Mouse (Mus musculus): Measurements from ENCODE around the gene Aspdh.

Aspdh gene

GRCm38 (mm10) chr7:44453256-44453655 lies 11.9 kb upstream of the Aspdh start:
- no peak for DNase-seq

GRCm38 (mm10) chr7:44456302-44456701 lies 8.9 kb upstream of the Aspdh start:
- DNase-seq, result no peak

- no peak for DNase-seq
Measured at GRCm38 (mm10) chr7:44460067-44460466, 5.1 kb upstream of the Aspdh start.

- DNase-seq, result no peak
Measured at GRCm38 (mm10) chr7:44460767-44461502, 4.3 kb upstream of the Aspdh start.

- no peak for DNase-seq
Measured at GRCm38 (mm10) chr7:44461503-44462217, 3.5 kb upstream of the Aspdh start.

- no peak for DNase-seq
Measured at GRCm38 (mm10) chr7:44462218-44463055, 2.8 kb upstream of the Aspdh start.

- DNase-seq, result no peak
Measured at GRCm38 (mm10) chr7:44463056-44463425, 2.1 kb upstream of the Aspdh start.

GRCm38 (mm10) chr7:44463556-44464225 lies 1.5 kb upstream of the Aspdh start:
- DNase-seq, result no peak

- DNase-seq, result no peak
Measured at GRCm38 (mm10) chr7:44464511-44464910, 680 bp upstream of the Aspdh start.

- no peak for DNase-seq
Measured at GRCm38 (mm10) chr7:44466006-44466887, 1.1 kb downstream of the Aspdh start.

- no peak for DNase-seq
Measured at GRCm38 (mm10) chr7:44466888-44467311, 1.7 kb downstream of the Aspdh start.

- DNase-seq, result peak; percentile 86 to 94
Measured at GRCm38 (mm10) chr7:44467811-44468411, 2.7 kb downstream of the Aspdh start, which contains the start of gene Josd2. Josd2 (plus strand) TSS chr7:44467980.

- no peak for DNase-seq
Measured at GRCm38 (mm10) chr7:44468644-44469285, 3.6 kb downstream of the Aspdh start.

- DNase-seq, result no peak
Measured at GRCm38 (mm10) chr7:44469677-44470675, 4.8 kb downstream of the Aspdh start.

- no peak for DNase-seq
Measured at GRCm38 (mm10) chr7:44470696-44471612, 5.8 kb downstream of the Aspdh start.

- no peak for DNase-seq
Measured at GRCm38 (mm10) chr7:44471880-44472557, 6.8 kb downstream of the Aspdh start.

GRCm38 (mm10) chr7:44472558-44472885 lies 7.3 kb downstream of the Aspdh start:
- DNase-seq, result no peak
